Mouse (Mus musculus) liver, embryonic 14.5 days (tissue): Measurements from ENCODE around the gene Fras1. TPM values are rescaled to one million over a fixed set of nuclear protein-coding genes. Genes with fewer than 3 reads are reported as not detected.
A peak's percentile ranks its signal among the peaks of the same experiment; 100 is the strongest.

Experiments
- ATAC-seq: fragments of 200-750 bp; cut with Nextera tagmentation; 2 replicates; pipeline ENCODE4 v1.8.0; 2017; ENCODE audit warnings: moderate number of reproducible peaks, mild to moderate bottlenecking, moderate library complexity; ENCODE audit not compliant: insufficient read depth
- DNase-seq, 3 experiments: peaks; one replicate each; pipeline ENCODE4 v3.0.0-alpha.2; 2012 to 2013; ENCODE audit warnings: low read depth in 3 of 3, low spot score in 3 of 3
- H3K27ac ChIP-seq: fragments of 300-500 bp; sonication (generic); 2 replicates; pipeline ENCODE4 v1.5.1; 2014; ENCODE audit warnings: moderate library complexity, mild to moderate bottlenecking, control low read depth, inconsistent platforms
- H3K27me3 ChIP-seq: fragments of 300-500 bp; sonication (generic); 2 replicates; pipeline ENCODE4 v1.6.1; 2014; ENCODE audit warnings: mild to moderate bottlenecking, low read length, moderate library complexity; ENCODE audit not compliant: control insufficient read depth, insufficient read depth
- H3K36me3 ChIP-seq: fragments of 300-500 bp; sonication (generic); replicated peaks from 2 replicates; pipeline ENCODE4 v1.6.1; 2014; ENCODE audit warnings: low read depth; ENCODE audit not compliant: control insufficient read depth, insufficient read depth
- H3K4me1 ChIP-seq, 2 experiments: fragments of 200-500 bp in 1 of 2; fragments of 300-500 bp in 1 of 2; sonication (generic) in 1 of 2; replicated peaks; 2 replicates each; pipeline ENCODE4 v1.6.1; 2012 to 2014; ENCODE audit warnings: antibody characterized with exemption in 1 of 2, inconsistent platforms in 1 of 2, low read length in 1 of 2; ENCODE audit not compliant: control insufficient read depth in 2 of 2, insufficient read depth in 2 of 2
- H3K4me2 ChIP-seq: fragments of 300-500 bp; sonication (generic); 2 replicates; pipeline ENCODE4 v1.6.1; 2014; ENCODE audit warnings: low read depth, mild to moderate bottlenecking, control low read depth, moderate library complexity
- H3K4me3 ChIP-seq, 2 experiments: fragments of 200-500 bp in 1 of 2; fragments of 300-500 bp in 1 of 2; sonication (generic) in 1 of 2; 2 replicates each; pipeline ENCODE4 v1.5.1; 2012 to 2014; ENCODE audit warnings: low read depth in 2 of 2, low read length in 2 of 2, mild to moderate bottlenecking in 2 of 2, control low read depth in 1 of 2, inconsistent platforms in 1 of 2, moderate library complexity in 1 of 2; ENCODE audit not compliant: insufficient read depth in 1 of 2
- H3K9ac ChIP-seq: fragments of 300-500 bp; sonication (generic); replicated peaks from 2 replicates; pipeline ENCODE4 v1.6.1; 2014; ENCODE audit warnings: mild to moderate bottlenecking, control low read depth, moderate library complexity
- H3K9me3 ChIP-seq: fragments of 300-500 bp; sonication (generic); 2 replicates; pipeline ENCODE4 v1.6.1; 2016; ENCODE audit warnings: low read length, mixed read lengths; ENCODE audit not compliant: control insufficient read depth
- CTCF ChIP-seq: IDR thresholded peaks from 2 replicates; pipeline ENCODE4 v1.5.1; 2016; ENCODE audit warnings: antibody characterized with exemption, low read depth, control low read depth
- EP300 ChIP-seq: IDR thresholded peaks from 2 replicates; pipeline ENCODE4 v1.6.1; 2016; ENCODE audit warnings: antibody characterized with exemption, low read depth
- WGBS: fragments of 180-500 bp; shearing (Covaris S2); extraction: QIAGEN DNeasy Blood & Tissue Kit; methylation state at CpG from one replicate; pipeline ENCODE4 v1.1.7; 2014; ENCODE audit not compliant: insufficient replicate concordance; 5-methylcytosine and 5-hydroxymethylcytosine counted together
- polyA plus RNA-seq, 2 experiments: library from polyadenylated mRNA; depleted of rRNA in 1 of 2; stranded (reverse) in 1 of 2; unstranded in 1 of 2; fragments of >200 nt; fragmentation: Nextera tagmentation in 1 of 2; extraction: Ambion mirVana in 1 of 2; gene quantifications; 2 replicates each; pipeline versions ENCODE4 v1.2.1 to v1.2.3; 2012 to 2014

The Fras1 gene
- polyA plus RNA-seq, 2 experiments: 0.46 to 1.1 TPM

DNA sequence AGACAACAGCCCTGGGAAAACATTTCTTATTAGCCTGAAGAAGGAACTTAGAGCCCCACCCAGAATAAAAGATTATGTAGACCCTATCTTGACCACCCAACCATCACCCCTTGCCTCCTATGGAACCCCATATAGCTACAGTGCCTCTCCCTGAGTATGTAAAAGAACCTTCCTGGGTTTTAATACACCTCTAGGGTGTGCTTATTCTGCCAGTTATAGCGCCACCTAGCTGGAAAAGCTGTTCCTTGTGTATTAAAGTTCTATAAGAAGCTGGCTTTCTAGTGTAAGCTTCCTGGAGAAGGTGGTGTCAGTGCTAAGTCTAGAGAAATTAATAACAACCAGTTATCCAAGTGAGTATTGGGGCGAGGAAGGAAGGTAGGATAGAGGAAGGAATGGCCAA lies 303.7 kb downstream of the Fras1 start:
- no peak for TF ChIP-seq EP300
- peak; percentile 26; the same call in 1 of the 2 replicates for TF ChIP-seq CTCF
- WGBS: 11% methylated on average over 2 of the region's 2 CpGs
- Histone ChIP-seq H3K4me2 (no peak overlapping the region), H3K9ac (no peak overlapping the region), H3K27ac (no peak overlapping the region), H3K4me3 (no peak overlapping the region), H3K27me3 (no peaks in the 10 kb centered on the region), H3K9me3 (no peaks in the 10 kb centered on the region), H3K36me3 (no peaks in the 10 kb centered on the region), H3K4me1 (no peaks in the 10 kb centered on the region)
- ATAC-seq (no peak), DNase-seq (peak in 2 of 3 experiments; percentile 2 to 5)

- Histone ChIP-seq H3K27me3 (no peaks in the 10 kb centered on the region), H3K9me3 (no peaks in the 10 kb centered on the region), H3K4me1 (no peaks in the 10 kb centered on the region), H3K9ac (no peak overlapping the region), H3K27ac (no peak overlapping the region), H3K36me3 (no peaks in the 10 kb centered on the region), H3K4me3 (no peak overlapping the region), H3K4me2 (no peak overlapping the region)
- no peak for ATAC-seq
- DNase-seq: no peak
- TF ChIP-seq CTCF: no peak
- TF ChIP-seq EP300: no peak
- WGBS: 46% methylated on average over 3 of the region's 3 CpGs
Measured at GRCm38 (mm10) chr5:96681085-96681484, 307.3 kb downstream of the Fras1 start.

GRCm38 (mm10) chr5:96682777-96683176 lies 309.0 kb downstream of the Fras1 start:
- DNase-seq: no peak
- no peak for TF ChIP-seq EP300
- TF ChIP-seq CTCF: no peak
- H3K9me3 ChIP-seq: no peaks in the 10 kb centered on the region
- H3K4me1 ChIP-seq: no peaks in the 10 kb centered on the region
- no peaks in the 10 kb centered on the region for H3K36me3 ChIP-seq
- no peak overlapping the region for H3K4me2 ChIP-seq
- no peak for ATAC-seq
- WGBS: 57% methylated on average over 2 of the region's 2 CpGs
- no peak overlapping the region for H3K9ac ChIP-seq
- H3K4me3 ChIP-seq: no peak overlapping the region
- no peaks in the 10 kb centered on the region for H3K27me3 ChIP-seq
- no peak overlapping the region for H3K27ac ChIP-seq

- ATAC-seq (no peak), DNase-seq (no peak)
- H3K27me3 ChIP-seq: no peaks in the 10 kb centered on the region
- WGBS: 59% methylated on average over 2 of the region's 2 CpGs
- TF ChIP-seq CTCF (no peak), EP300 (no peak)
- H3K4me2 ChIP-seq: no peak overlapping the region
- no peak overlapping the region for H3K4me3 ChIP-seq
- no peaks in the 10 kb centered on the region for H3K9me3 ChIP-seq
- H3K36me3 ChIP-seq: no peaks in the 10 kb centered on the region
- no peaks in the 10 kb centered on the region for H3K4me1 ChIP-seq
- no peak overlapping the region for H3K9ac ChIP-seq
- H3K27ac ChIP-seq: no peak overlapping the region
Measured at GRCm38 (mm10) chr5:96688885-96689284, 315.1 kb downstream of the Fras1 start.

DNA sequence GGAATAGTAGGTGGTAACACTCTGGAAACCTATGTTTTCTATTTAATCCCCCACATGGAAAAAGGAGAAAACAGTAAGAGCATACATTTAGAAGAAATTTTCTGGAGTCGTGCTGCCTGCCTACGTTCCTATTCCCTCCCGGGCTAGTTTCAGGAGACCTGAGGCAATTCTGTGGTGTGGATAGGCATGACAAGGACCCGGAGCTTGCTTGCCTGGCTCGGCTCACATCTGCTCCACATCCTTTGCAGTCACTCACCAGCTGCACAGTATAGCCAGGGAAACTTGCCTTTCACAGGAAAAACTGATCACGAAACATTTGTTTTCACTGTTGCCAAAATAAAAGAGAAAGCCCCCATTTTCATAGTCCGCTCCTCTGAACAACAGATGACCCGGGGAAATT lies 325.2 kb downstream of the Fras1 start:
- TF ChIP-seq CTCF: no peak
- no peak for ATAC-seq
- Histone ChIP-seq H3K36me3 (no peaks in the 10 kb centered on the region), H3K4me1 (no peaks in the 10 kb centered on the region), H3K27ac (no peak overlapping the region), H3K9me3 (no peaks in the 10 kb centered on the region), H3K4me2 (no peak overlapping the region), H3K9ac (no peak overlapping the region), H3K4me3 (no peak overlapping the region), H3K27me3 (no peaks in the 10 kb centered on the region)
- no peak for DNase-seq
- WGBS: 65% methylated on average over 8 of the region's 8 CpGs
